Mouse (Mus musculus) B cell, adult 2 months (primary cell): Measurements from ENCODE around the gene Pde4dip.
A peak's percentile ranks its signal among the peaks of the same experiment; 100 is the strongest.

Source experiments
- DNase-seq, 2 experiments: peaks; one replicate each; pipeline ENCODE4 v3.0.0; 2022

Gene Pde4dip

DNA sequence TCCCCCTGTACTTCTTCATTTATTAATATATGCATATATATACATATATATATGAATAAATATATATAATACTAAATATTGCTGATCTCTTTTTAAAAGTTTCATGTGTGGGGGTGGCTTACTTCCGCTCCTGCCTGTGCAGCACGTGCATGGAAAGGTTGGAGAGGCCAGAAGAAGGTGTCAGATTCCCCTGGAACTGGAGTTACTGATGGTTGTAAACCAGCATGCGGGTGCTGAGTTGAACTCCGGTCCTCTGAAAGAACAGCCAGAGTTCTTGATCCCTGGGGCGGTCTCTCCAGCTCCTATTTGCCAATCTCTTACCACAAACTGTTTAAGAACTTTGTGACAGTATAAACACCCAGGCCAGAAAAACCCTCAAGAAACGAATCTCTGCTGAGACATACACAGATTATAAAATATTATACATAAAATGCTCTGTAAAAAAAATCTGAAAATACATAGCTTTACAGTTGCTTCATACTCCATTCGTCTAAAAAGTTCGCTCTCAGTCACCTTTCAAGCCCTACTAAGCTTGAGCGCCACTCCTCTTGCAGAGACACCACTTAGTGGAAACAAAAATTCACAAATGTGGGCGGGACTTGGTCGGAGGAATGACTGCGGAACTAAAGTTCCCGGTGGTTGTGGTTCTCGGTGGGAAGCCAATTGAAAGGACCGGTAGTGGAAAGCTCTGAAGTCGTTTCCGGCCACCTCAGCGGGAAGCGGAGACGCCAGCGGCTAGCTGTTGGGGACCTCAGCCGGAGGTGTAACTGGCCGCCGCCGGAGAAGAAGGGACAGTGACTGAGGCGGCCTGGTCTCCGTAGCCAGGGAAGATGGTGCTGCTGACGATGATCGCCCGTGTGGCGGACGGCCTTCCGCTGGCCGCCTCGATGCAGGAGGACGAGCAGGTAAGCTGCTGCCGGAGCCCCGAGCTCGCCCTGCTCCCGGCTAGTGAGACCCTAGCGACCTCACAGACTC, 12.3 kb upstream of the Pde4dip start, which contains the start of gene Sec22b:
TSS of gene Sec22b (plus strand) at position 675 of the 975 bp plus-strand sequence.
- peak; percentile 88 to 89 for DNase-seq

DNA sequence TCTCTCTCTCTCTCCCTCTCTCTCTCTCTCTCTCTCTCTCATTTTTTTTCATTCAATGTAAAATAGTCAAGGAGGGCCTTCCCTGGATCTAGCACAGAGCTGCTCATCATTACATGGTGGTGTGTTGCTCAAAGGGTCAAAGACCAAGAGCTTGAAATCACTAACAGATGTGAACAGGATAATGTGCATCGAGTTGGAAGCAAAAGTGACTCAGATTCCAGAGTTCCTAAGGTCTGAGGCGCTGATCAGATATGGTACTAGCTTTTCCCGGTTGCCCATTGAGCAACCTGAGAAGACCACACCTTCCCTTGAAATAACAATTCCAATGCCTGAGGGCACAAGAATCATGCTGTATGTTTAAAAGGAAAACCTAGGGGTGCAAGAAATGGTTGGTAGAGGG, 9.9 kb upstream of the Pde4dip start:
- DNase-seq: no peak

DNA sequence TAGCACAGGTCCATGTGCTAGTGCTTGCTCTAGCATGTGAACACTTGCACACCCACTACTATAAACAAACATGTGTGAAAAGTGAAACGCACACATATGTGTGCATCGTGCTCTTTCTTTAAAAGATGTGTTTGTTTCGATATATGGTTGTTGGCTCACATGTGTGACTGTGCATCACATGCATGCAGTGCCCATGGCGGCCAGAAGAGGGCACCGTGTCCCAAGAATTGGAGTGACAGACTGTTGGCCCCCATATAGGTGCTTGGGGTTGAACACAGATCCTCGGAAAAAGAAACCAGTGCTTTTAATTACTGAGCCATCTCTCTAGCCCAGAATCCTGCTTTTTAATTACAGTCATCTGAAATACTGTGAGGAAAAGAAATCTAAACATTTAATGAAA, 6.2 kb upstream of the Pde4dip start:
- DNase-seq: peak; percentile 58 to 68

DNA sequence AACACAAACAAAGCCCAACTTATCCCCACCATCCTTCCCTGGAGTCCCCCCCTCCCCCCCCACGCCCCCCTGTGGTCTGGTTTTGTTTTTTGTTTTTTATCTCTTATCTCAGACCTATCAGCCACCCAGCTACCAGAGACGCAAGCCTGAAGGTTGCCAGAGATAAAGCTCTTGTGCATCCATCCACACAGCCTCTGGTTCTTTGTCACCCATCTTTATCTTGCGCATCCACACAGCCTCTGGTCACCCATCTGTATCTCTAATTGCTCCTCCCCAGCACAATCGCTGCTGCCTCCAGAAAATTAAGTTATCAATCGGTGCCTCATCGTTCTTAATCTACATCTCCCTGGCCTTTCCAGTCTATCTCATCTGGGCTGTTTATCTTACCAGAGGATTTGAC, 1.7 kb upstream of the Pde4dip start:
- no peak for DNase-seq

DNA sequence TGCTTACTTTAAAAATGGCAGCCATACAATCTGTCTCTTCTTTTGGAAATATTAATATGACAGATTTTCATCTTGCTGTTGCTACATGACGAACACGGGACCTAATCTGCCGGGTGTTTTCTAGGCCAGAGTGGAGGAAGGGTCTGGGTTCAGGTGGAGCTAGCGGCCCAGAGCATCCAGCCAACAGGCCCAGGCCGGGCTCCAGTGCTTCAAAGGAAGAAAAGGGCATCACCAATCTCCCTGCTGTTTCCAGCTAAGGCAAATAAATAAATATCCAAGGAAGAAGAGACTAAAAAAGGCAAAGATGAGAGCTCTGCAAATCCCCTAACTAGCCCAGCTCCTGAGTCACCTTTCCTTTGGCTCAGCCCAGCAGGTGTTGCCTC, 731 bp downstream of the Pde4dip start:
- no peak for DNase-seq

DNA sequence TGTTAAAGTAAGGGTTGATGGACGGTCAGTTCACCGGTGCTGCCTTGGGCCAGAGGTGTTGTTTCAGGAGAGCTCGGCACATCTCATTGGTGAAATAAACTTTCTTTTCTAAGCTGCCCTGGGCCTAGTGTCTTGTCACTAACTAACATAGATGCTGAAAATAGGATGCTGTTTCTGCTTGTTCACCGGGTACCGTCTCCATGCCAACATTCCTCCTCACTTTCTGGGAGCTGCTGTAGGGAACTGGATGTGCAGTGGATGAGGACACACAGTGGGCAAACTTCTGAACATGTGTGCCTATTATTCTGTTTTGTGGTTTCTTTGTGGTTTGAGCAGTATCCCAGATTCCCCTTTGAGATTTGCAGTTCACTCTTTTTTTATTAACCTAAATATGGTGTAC, 6.9 kb downstream of the Pde4dip start:
- no peak for DNase-seq

DNA sequence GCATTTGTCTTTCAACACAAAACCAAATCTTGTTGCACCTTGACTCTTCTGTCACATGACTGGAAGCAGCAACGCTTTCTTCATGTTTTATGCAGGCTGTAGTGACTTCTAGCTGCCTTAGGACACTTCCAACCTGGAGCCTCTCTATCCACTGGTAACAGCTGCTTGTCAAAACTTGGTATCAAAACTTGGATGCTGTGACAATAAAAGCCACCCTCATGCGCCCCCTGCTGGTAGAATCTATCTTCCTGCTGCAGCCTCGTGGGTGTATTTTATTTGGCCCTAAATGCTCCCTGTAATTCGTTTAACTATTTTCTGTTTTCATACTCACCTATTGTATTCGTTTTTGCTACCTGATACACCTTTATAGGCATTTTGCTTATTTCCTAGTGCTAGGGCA, 9.3 kb downstream of the Pde4dip start:
- DNase-seq: peak; percentile 88 to 91

DNA sequence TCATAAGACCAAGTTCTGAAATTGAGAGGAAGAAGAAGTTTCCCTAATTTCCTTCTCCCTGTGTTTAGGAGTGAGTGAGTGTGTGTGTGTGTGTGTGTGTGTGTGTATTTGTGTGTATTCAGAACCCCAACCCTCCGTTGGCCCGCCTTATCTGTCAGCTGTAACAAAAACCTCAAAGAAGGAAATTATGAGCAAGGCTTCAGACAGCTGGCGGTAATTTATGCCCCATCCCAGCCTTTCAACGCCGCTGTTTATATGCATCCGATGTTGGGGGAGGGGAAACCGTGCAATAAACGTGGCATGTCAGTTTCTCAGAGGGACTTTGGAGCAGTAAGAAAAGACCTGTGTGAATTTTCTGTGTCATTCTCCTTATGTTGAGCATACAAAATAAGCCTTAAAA, 12.2 kb downstream of the Pde4dip start:
- DNase-seq: no peak

DNA sequence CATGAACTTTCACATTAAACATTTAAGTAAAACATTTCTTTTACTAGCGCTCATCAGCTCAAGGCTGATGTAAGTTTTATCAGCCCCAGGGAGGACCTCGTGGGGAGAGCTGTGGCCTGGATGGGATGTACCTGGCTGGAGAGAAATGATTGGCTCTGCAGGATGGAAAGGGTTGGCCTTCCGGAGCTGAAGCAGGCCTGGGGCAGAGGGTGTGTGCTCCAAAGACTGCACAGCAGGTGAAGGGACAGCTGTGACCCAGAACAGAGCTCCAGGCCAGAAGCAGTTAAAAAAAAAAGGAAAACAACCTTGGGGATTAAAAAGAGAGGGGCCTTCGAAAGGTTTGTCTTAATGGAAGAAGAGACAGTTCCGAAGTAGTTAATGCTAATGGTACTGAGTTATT, 13.7 kb downstream of the Pde4dip start:
- no peak for DNase-seq

DNA sequence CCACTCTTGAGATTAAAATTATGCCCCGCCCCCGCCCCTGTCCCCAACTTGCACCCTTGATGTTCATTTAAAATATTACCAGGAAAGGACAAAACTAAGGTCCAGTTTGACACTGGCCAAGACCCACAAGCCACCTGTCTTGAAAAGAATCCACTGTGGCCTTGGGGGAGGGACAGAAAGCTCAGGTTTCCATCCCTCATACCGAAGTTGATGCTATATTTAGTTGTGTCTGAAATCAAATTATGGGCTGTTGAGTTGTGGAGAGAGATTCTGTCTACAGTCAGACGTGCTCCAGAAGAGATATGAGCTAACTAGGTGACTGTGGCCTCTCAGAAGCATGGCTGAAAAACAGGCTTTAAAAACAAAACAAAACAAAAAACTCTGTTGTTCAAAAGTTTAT, 18.8 kb downstream of the Pde4dip start:
- DNase-seq: no peak

DNA sequence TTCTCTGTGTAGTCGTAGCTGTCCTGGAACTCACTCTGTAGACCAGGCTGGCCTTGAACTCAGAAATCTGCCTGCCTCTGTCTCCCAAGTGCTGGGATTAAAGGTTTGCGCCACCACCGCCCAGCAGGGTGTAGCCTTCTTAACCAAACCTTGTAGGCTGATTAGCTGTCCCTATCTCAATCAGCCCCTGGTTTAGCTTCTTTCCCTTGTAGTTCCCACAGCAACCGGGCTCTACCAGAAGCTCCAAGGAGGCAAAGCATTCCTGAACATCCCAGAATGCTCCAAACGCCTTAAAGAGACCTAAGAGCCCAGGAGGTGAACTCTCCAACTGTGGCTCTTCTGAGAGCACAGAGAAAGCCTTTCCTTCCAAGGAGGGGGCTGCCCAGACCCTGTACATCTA, 19.8 kb downstream of the Pde4dip start:
- no peak for DNase-seq

DNA sequence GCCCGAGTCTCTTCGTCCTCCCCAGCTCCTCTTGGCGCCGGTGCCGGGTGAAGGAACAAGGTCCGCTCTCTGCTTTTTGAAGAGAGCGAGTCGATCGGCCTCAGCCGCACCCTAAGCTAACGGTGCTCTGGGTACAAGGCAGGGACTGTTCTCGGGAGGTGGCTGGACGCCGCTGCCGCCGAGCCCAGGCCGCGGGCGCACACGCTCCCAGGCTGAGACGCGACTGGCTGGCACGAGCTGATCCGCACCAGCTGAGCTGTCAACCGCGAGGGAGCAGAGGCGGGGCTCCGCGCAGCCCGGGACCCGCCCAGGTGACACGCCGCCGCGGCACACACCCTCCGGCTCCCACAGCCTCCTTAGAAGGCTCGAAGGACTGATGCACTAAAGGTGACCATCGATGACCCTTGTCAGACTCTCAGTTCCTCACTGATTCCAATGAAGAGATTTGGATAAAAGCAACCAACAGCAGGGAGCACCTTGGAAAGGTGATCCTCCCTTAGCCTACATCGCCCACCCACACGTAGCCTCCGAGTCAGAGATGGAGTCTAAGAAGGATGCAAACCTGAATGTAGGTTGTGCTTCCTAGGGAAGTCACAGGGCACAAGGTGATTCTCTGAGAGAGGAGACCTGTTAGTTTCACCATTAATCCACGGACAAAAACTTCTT, 20.4 kb downstream of the Pde4dip start:
- DNase-seq: peak; percentile 55 to 60

DNA sequence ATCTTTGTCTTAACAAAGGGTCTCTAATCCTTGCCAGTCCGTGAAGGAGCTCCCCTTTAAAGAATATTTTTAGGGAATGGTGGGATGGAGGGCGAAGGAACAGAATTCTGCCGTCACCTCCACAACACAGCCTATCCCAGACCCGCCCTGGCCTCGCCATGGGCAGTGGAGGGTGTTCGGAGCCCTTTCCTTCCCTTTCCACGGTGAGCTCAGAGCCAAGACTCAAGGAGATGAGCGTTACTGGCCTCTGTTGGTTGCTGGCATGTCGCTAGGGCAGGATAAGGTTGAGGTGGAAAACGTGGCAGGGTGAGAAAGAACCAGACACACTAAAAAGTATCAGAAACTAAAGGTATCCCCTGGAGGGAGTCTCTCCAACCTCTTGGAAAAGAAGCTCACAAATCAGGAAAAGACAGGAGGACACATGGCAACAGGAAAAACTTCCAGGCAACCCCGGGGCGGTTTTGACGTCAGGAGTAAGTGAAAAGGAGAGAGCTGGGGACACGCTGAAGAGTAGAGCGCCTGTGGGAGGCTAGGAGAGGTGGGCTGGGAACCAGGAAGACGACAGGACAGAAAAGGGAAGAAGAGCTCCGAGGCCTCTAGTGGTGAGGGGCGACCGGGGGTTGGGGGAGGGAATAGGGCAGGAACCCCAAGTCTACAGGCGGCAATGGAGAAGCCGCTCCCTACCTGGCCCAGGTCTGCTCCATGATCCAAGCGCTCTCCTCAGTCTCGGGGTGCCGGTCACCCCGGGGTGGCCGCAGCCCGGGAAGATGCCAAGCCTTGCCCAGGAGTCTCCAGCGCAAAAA, 21.1 kb downstream of the Pde4dip start:
- peak in 1 of 2 experiments; percentile 10 for DNase-seq

DNA sequence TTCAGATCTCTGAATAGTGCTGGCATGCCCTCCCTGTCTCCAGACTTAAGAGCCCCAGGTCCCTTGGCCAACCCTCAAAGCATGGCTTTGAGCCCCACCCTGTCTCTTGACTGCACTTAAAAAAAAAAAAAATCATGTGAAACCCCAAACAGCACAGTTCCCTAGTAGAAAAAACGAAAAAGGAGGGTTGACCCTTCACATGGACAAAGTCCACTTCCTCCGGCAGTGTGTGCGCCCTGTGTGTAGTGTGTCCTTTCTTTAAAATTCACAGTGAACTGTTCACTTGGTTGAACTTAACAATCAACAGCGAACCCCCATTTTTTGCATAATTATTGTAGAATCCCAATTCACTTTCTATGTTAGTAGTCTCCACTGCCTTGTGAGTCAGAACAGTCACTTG, 21.8 kb downstream of the Pde4dip start:
- DNase-seq: no peak

DNA sequence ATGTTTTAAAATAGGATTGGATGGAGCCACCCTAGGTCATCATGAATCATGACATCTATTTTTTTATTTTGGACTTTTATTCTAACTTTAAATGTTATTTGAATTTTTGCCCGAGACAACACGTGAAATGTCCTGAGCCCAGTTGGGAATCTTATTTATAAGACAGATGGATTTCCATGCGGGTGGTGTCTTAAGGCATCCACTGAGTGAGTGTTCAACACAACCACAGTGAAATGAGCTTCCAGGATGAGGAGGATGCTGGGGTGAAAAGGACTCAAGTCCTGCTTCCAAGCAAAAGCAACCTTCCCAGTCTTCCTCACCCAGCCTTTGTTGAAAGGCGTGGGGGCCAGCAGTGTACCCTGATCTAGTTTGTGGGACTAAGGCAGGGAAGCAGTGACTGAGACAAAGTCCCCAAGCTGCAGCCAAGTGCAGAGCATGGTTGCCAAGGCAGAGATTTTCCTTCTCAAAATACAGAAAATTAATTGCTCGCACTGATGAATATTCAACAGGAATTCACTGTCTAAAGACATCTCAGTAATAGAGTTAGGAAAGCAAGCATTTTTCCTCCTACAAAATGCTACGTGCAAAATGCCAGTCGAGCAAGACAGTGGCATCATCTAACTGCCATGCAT, 27.6 kb downstream of the Pde4dip start:
- DNase-seq: no peak

DNA sequence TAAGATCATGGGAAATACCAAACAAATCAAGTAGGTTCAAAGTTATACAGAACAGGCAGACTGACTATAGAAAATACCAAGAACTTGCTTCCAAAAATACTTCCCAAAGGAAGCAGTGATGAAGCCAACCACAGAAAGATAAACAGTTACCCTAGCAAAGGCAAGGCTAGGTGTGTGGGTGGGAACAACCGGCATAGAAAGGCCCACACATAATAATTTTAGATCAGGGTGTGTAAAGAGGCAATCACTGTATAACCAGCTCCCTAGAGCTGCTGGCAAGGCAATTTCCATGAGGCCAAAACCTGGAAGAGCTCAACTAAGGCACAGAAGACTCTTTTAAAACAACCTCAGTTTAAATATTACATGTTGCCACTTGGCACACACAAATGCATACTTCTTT, 29.1 kb downstream of the Pde4dip start:
- DNase-seq: no peak

DNA sequence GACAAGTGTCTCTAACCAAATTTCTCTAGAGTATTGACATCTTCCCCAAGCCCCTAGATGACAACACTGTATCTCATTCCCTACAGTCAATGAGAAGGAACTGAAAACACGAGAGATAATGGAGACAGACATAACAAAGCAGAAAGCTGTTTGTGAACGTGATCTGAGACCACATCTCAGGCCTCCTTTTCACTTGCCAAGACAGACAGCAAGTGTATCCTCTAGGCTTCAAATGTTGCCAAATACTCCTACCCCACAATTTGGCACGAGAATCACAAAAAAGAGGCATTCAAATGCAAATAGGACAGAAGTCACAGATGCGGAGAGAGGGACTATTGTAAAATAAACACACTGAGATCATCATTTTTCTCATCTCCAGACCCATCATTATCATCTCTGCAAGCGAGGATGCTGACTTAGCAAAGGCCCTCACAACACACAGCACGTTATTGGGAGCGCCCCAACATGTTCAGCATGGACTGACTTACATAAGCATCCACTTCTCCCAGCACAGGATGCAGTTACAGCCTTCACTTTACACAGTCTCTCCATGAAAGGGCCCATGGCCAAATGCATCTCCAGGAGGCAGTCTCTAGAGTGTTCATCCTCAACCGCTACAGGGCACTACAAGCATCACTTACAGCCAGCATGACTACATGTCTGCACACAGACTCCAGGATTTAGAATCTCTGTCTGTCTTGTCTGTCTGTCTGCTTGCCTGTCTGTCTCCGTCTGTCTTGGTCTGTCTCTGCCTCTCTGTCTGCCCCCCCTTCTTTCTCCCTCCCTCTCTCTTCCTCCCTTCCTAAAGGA, 33.7 kb downstream of the Pde4dip start:
- no peak for DNase-seq

DNA sequence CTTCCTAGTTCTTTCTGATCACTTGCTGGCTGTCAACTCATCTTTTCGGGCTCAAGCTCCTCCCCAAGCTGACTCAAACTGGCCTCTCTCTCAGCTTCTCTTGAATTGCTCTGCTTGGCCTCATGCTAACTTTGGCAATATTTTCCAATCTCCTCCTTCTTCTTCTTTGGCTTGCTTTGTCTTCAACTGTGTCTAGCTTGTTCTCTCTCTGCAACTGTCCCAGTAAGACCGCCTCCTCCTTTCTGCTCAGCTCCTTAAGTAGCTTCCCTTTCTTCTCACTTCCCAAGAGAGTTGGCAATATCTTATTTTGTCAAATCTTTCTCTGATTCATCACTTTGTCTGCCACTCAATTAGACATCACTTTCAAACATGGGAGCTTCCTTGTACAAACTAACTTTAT, 36.7 kb downstream of the Pde4dip start:
- no peak for DNase-seq

DNA sequence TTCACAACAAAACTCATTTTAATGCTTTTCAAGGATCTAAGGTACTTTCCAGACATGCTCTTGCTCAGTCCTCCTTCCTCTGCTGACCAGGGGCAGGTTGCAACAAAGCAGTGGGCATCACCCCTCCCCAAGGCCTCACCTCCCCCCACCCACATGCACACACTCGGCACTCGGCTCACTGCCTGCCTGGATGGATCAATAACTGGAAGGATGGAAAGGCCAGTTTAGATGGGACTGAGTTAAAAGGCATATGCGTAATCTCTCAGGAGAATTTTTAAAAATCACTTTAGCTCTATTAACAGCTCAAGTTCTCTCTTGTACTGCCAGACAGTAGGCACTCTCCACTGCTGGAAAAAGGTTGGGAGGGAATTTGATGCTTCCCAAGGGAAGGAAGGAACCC, 40.9 kb downstream of the Pde4dip start:
- DNase-seq: no peak

DNA sequence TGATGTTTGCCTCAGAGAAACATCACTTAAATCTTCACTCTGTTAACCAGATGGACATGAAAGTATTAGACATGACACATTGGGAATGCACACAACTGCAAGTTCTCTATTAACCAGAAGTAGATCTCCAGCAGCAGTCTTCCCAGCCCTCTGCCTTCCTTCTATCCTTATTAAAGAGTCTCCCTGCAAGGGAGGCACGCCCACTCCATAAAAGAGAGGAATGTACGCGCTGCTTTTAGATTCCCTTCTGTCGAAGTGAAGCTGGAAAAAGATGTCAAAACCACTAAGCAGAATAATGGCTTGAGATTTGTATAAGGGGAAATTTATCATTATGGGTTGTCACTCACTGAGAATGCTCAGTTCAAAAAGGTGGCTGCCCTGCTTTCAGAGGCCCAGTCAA, 42.1 kb downstream of the Pde4dip start:
- DNase-seq: no peak

DNA sequence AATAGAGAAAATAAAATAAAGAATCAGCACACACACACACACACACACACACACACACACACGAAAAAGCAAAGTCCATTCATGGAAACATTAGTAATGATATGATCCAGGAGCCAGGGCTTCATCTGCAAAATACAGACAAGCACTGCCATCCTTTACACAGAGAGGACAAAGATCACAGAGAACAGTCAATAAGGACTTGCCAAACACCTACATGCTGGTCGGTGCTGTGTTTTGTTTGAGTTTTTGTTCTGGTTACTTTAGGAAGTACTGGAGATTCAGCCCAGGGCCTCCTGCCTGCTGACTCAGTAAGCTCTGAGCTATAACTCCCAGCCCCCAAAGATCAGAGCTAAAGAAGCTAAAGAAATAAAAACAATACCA, 43.7 kb downstream of the Pde4dip start:
- no peak for DNase-seq
